Mouse (Mus musculus): ENCODE data around the gene Armh3. TPM values are rescaled to one million over a fixed set of nuclear protein-coding genes. Genes with fewer than 3 reads are reported as not detected.
"Not testable (repeated sequence)": the region's sequence is repeated elsewhere in the genome, so short reads cannot be mapped to it uniquely, and the experiment has no call there.

Gene Armh3
- total RNA-seq, 2 experiments from 2014 or later = 20.8 to 21.9 TPM

DNA sequence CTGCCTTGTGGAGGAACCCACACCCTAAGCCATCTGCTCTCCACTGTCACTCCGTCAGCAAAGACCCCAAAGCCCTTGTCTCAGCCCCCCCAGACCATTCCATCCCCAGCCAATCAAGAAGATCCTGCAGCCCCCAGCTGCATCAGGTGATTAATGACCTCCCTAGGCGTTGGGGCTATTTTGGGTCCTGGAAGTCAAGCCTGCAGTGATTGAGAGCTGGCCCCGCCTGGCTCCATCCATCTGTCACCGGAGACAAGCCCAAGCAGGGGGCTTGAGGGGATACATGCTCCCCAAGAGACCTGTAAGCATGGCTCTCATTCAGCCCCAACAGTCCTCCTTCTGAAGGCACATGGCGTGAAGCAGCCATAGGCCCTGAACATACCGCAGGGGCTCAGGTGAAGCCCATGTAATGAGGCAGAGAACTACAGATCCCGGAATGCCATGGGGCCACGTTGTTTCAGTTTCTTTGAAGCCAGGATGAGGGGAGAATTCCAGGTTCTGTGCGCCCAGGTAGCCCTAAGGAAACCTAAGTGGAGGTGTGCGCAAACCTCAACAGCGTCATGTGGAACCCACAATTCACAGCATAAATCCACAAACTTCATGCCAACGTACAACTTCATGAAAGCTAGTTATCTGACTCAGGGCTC is 187.1 kb downstream of the Armh3 start:
- intact Hi-C loops (cut with DNase I) = loop anchor here (5.0 kb wide), 1 partner anchor 201 kb away; no protein-coding TSS in a partner anchor
- no peak for DNase-seq (ENCODE audit: low spot score in 2 of 2)

- intact Hi-C loops (cut with DNase I) = no loop called here
Measured at GRCm38 (mm10) chr19:45807732-45808131, 190.6 kb downstream of the Armh3 start.

GRCm38 (mm10) chr19:45805817-45806216 is 192.5 kb downstream of the Armh3 start:
- intact Hi-C loops (cut with DNase I); DNase-seq (ENCODE audit: low spot score in 2 of 2): not testable (repeated sequence)

More at GRCm38 (mm10) chr19:45807732-45808131, 190.6 kb downstream of the Armh3 start:
- no peak for DNase-seq (ENCODE audit: low spot score in 2 of 2)

GRCm38 (mm10) chr19:45804593-45805368 is 193.5 kb downstream of the Armh3 start:
- DNase-seq (ENCODE audit: low spot score in 2 of 2) = no peak
- intact Hi-C loops (cut with DNase I) = no loop called here

- DNase-seq (ENCODE audit: low spot score in 2 of 2) = no peak
- intact Hi-C loops (cut with DNase I) = no loop called here
Measured at GRCm38 (mm10) chr19:45803408-45803807, 194.9 kb downstream of the Armh3 start.

GRCm38 (mm10) chr19:45802702-45803101 is 195.6 kb downstream of the Armh3 start:
- intact Hi-C loops (cut with DNase I) = no loop called here
- DNase-seq (ENCODE audit: low spot score in 2 of 2) = no peak

DNA sequence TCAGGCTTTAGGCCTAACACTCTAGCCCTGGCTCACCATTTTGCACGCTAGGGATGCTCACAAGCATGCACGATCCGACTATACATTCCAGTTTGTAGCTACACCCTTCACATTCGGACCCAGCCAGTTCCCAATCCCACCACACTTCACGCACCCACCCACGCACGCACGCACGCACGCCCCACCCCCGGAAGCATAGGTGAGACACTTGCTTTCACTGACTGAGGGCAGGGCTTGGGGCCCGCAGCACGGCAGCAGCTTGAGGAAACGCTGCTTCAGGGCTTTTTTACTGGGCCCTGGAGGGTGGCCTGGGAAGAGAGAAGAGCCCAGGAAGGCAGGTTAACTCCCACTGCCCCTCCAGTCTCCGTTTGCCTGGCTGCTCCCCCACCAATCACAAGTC is 201.4 kb downstream of the Armh3 start:
- intact Hi-C loops (cut with DNase I) = no loop called here
- DNase-seq (ENCODE audit: low spot score in 2 of 2) = no peak

- intact Hi-C loops (cut with DNase I) = no loop called here
- no peak for DNase-seq (ENCODE audit: low spot score in 2 of 2)
Measured at GRCm38 (mm10) chr19:45796061-45796556, 202.2 kb downstream of the Armh3 start.

DNA sequence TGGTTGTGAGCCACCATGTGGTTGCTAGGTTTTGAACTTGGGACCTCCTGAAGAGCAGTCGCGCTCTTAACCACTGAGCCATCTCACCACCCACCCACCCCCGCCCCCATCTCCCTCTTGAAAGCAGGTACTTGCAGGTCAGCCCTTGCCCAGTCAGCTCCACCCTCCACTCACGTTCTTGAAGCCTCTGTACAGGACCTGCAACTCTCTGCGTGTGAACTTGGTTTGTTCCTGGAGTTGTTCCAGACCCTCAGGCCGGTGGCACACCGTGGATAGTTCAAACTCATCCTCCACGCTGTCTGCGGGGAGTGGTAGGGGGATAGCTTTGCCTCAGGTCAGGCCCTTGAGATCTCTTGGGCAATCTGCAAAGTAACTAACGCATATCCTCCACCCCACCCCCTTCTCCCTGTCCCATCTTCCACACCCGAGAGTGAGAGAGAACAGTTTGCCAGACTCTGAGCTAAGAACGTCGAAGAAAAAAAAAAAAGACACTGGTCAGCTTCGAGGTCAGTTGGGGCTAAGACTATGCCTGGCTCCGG is 202.8 kb downstream of the Armh3 start:
- DNase-seq (ENCODE audit: low spot score in 2 of 2) = no peak
- intact Hi-C loops (cut with DNase I) = no loop called here

DNA sequence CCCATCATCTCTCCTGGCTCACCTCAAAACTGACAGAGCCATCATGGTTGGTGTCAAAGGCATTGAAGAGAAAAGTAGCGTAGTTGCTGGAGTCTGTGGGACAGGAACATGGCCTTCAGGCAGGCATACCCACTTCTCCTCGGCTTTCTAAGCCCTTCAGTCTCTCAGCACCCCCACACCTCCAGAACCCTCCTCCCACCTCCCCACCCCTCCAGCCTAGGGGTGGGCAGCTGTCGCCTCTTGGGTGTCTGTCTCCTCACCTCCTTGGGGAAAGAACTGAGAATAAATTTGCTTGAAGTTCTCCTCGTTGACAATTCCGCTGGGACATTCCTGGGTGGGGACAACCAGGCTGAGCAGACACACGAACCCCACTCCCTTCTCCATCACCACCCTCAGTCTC is 203.6 kb downstream of the Armh3 start:
- intact Hi-C loops (cut with DNase I) = no loop called here
- no peak for DNase-seq (ENCODE audit: low spot score in 2 of 2)

GRCm38 (mm10) chr19:45792404-45792803 is 205.9 kb downstream of the Armh3 start:
- intact Hi-C loops (cut with DNase I) = no loop called here
- no peak for DNase-seq (ENCODE audit: low spot score in 2 of 2)

DNA sequence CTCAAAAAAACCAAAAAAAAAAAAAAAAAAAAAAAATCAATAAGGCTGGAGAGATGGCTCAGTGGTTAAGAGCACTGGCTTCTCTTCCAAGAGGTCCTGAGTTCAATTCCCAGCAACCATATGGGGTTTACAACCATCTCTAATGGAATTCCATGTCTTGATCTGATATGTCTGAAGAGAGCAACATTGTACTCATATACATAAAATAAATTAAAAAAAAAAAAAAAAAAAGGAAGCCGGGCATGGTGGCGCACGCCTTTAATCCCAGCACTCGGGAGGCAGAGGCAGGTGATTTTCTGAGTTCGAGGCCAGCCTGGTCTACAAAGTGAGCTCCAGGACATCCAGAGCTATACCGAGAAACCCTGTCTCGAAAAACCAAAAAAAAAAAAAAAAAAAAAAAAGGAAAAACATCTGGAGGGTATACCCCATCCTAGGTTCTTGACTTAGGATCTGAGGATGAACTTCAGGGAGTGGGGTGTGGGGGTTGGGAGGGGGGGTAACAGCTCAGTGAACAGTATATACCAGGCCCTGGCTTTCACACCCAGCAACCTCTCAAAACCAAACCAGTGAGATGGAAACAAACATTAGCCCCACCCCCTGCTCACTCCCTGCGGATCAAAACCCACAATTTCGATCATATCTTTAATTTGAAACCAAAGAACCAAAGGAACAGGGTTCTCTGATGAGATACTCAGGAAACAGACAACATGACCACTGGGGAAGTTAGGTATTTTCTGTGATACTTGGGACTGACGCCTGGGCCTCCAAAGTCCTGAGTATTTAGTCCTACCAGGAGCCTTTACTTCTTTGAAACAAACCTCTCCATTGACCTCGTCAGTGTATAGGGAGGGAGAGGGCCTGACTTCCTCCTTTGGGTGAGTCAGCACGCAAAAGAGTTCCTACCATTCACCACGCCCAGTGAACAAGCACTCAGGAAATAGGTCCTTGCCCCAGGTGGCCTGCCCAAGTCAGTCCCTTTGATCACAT is 208.1 kb downstream of the Armh3 start:
- no peak for DNase-seq (ENCODE audit: low spot score in 2 of 2)
- intact Hi-C loops (cut with DNase I) = no loop called here

- intact Hi-C loops (cut with DNase I) = no loop called here
- no peak for DNase-seq (ENCODE audit: low spot score in 2 of 2)
Measured at GRCm38 (mm10) chr19:45789365-45789764, 208.9 kb downstream of the Armh3 start.

GRCm38 (mm10) chr19:45788337-45788736 is 210.0 kb downstream of the Armh3 start:
- DNase-seq (ENCODE audit: low spot score in 2 of 2) = no peak
- intact Hi-C loops (cut with DNase I) = no loop called here

GRCm38 (mm10) chr19:45787450-45787849 is 210.8 kb downstream of the Armh3 start:
- intact Hi-C loops (cut with DNase I) = no loop called here
- no peak for DNase-seq (ENCODE audit: low spot score in 2 of 2)

DNA sequence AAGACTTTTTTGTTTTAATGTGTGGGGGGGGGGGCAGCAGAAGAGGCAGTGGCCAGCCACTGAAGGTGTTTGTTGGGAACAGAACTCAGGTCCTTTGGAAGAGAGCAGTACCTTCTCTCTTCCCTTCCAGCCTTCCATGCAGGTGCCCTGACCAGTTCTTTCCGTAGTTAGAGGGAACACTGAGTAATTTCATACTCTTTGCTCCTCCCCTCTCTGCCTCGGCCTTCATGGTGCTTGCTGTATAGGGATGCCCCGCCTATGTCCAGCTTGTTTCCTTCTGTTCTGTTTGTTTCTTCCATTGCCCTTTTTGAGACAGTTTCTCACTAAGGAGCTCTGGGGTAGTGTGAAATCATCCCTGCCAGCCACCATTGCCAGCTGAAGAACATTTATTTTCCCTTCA is 212.8 kb downstream of the Armh3 start:
- DNase-seq (ENCODE audit: low spot score in 2 of 2) = no peak
- intact Hi-C loops (cut with DNase I) = no loop called here

DNA sequence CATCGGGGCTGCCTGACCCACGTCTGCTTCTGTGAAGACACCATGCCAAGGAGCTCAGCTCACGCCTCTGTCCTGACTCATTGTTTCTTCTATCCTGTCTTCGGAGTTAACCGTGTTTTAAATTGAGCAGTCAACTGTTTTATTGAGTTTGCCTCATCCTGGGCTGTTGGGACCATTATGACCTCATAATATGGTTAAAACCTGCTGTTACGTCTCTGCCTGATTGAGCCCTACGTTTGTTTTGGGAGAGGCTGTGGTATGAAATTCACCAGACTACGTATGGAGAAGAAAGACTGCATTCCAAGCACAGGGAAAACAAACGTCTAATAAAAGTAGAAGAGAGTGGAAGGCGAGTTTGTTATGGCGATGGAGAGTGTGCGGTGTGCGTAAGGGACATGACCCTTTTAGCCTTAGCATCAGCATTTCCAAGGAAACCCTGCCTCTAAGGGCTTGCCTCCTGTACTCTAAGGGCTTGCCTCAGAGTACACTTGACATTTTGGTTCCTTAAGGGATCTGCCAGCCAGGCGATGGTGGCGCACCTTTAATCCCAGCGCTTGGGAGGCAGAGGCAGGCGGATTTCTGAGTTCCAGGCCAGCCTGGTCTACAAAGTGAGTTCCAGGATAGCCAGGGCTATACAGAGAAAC is 214.2 kb downstream of the Armh3 start:
- intact Hi-C loops (cut with DNase I) = no loop called here
- DNase-seq (ENCODE audit: low spot score in 2 of 2) = no peak

DNA sequence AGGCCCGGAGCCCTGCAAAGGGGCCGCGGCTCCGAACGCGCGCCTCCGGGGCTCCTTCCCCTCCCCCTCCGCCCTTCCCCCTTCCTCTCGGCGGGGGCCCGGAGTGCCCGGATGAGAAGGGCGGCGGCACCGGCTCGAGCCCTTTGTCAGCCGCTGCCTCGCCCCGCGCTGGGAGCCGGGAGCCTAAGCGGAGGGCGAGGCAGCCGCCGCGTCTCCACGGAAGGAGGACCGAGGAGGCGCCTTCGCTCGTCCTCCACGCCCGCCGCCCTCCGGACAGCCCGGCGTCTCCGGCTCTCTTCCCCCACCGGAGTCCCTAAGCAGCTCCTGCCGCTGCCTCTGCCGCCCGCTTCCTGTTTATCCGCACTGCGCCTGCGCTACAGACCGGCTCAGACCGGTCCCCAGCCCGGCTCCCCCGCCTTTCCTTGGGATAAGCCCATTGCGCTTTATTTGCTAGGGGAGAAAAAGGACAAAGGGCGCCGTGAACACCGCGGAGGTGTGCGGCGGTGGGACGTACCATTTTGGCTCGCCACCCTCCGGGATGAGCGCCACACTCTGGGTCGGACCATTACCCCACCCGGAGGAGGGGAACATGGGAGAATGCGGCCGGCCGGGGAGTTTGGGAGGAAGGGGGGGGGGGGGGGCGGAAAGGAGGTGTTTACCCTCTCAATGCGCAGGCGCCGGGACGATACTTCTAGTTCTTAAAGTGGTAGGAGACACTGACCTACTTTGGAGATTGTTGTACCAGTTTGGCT is 214.9 kb downstream of the Armh3 start, which contains the start of gene Mgea5:
Mgea5 (minus strand) TSS at position 657 of the 752 bp plus-strand sequence.
- DNase-seq (ENCODE audit: low spot score in 2 of 2) = peak; percentile 98
- intact Hi-C loops (cut with DNase I) = no loop called here
